Mouse (Mus musculus): ENCODE measurements around the gene Ppfia4.
"Not testable (repeated sequence)": the region's sequence is repeated elsewhere in the genome, so short reads cannot be mapped to it uniquely, and the experiment has no call there.

Gene Ppfia4

GRCm38 (mm10) chr1:134272754-134273250 is 59.9 kb downstream of the Ppfia4 start:
- DNase-seq (ENCODE audit: low spot score in 2 of 2), result no peak

- no peak for DNase-seq (ENCODE audit: low spot score in 2 of 2)
Observed at GRCm38 (mm10) chr1:134270026-134270425, 62.7 kb downstream of the Ppfia4 start.

GRCm38 (mm10) chr1:134265797-134266196 is 66.9 kb downstream of the Ppfia4 start:
- DNase-seq (ENCODE audit: low spot score in 2 of 2), result no peak

- no peak for DNase-seq (ENCODE audit: low spot score in 2 of 2)
Observed at GRCm38 (mm10) chr1:134264341-134264740, 68.4 kb downstream of the Ppfia4 start.

GRCm38 (mm10) chr1:134249681-134250080 is 83.0 kb downstream of the Ppfia4 start:
- DNase-seq (ENCODE audit: low spot score in 2 of 2), result not testable (repeated sequence)
